Mouse (Mus musculus) embryonic facial prominence, embryonic 11.5 days (tissue): Measurements from ENCODE around the gene Clic4. TPM values are rescaled to one million over a fixed set of nuclear protein-coding genes. Genes with fewer than 3 reads are reported as not detected.
A peak's percentile ranks its signal among the peaks of the same experiment; 100 is the strongest.
"Not testable (repeated sequence)": the region's sequence is repeated elsewhere in the genome, so short reads cannot be mapped to it uniquely, and the experiment has no call there.

Experiments used
- ATAC-seq: fragments of 200-750 bp; cut with Nextera tagmentation; replicated peaks from 2 replicates; pipeline ENCODE4 v1.8.0; 2017; ENCODE audit warnings: low read depth; ENCODE audit not compliant: insufficient number of reproducible peaks, low FRiP score, low TSS enrichment
- DNase-seq: peaks from one replicate; pipeline ENCODE4 v3.0.0-alpha.2; 2015; ENCODE audit warnings: low spot score
- H3K27ac ChIP-seq: fragments of 300-500 bp; sonication (generic); replicated peaks from 2 replicates; pipeline ENCODE4 v1.5.1; 2014; ENCODE audit warnings: mild to moderate bottlenecking, low read depth, low read length, control low read depth
- H3K27me3 ChIP-seq: fragments of 300-500 bp; sonication (generic); 2 replicates; pipeline ENCODE4 v1.6.1; 2014; ENCODE audit warnings: mild to moderate bottlenecking, low read length, moderate library complexity, mixed read lengths; ENCODE audit not compliant: control insufficient read depth, insufficient read depth
- H3K36me3 ChIP-seq: fragments of 300-500 bp; sonication (generic); replicated peaks from 2 replicates; pipeline ENCODE4 v1.6.1; 2014; ENCODE audit warnings: low read depth, mild to moderate bottlenecking, low read length, moderate library complexity, mixed read lengths; ENCODE audit not compliant: control insufficient read depth, insufficient read depth
- H3K4me1 ChIP-seq: fragments of 300-500 bp; sonication (generic); 2 replicates; pipeline ENCODE4 v1.6.1; 2014; ENCODE audit warnings: low read length, mixed read lengths; ENCODE audit not compliant: control insufficient read depth, insufficient read depth
- H3K4me2 ChIP-seq: fragments of 300-500 bp; sonication (generic); 2 replicates; pipeline ENCODE4 v1.6.1; 2014; ENCODE audit warnings: low read depth, mild to moderate bottlenecking, control low read depth, low read length, moderate library complexity
- H3K4me3 ChIP-seq: fragments of 300-500 bp; sonication (generic); 2 replicates; pipeline ENCODE4 v1.5.1; 2014; ENCODE audit warnings: low read depth, low read length, control low read depth
- H3K9ac ChIP-seq: fragments of 300-500 bp; sonication (generic); replicated peaks from 2 replicates; pipeline ENCODE4 v1.6.1; 2014; ENCODE audit warnings: mild to moderate bottlenecking, control low read depth, low read length
- H3K9me3 ChIP-seq: fragments of 300-500 bp; sonication (generic); replicated peaks from 2 replicates; pipeline ENCODE4 v1.6.1; 2016; ENCODE audit warnings: mild to moderate bottlenecking, low read length, inconsistent platforms, mixed read lengths; ENCODE audit not compliant: control insufficient read depth
- WGBS: fragments of 180-500 bp; shearing (Covaris S2); extraction: QIAGEN DNeasy Blood & Tissue Kit; methylation state at CpG from one replicate; pipeline ENCODE4 v1.1.7; 2014; 5-methylcytosine and 5-hydroxymethylcytosine counted together
- polyA plus RNA-seq: library from polyadenylated mRNA; unstranded; fragments of >200 nt; fragmentation: Nextera tagmentation; extraction: Ambion mirVana; gene quantifications from 2 replicates; pipeline ENCODE4 v1.2.1, GENCODE M21; 2014

The Clic4 gene
- polyA plus RNA-seq, 1 experiment from 2014 or later, result 156 TPM

- Histone ChIP-seq H3K4me2 (no peak overlapping the region), H3K9ac (no peak overlapping the region), H3K4me3 (no peak overlapping the region), H3K27me3 (no peaks in the 10 kb centered on the region; the same call in 1 of the 2 replicates), H3K9me3 (no peaks in the 10 kb centered on the region), H3K36me3 (no peaks in the 10 kb centered on the region), H3K4me1 (no peaks in the 10 kb centered on the region; the same call in 1 of the 2 replicates), H3K27ac (no peak overlapping the region)
- 77% methylated on average over 12 of the region's 12 CpGs for WGBS
- ATAC-seq, result no peak
- no peak for DNase-seq
These were observed 83.1 kb downstream of the Clic4 start for GRCm38 (mm10) chr4:135189452-135190008.

- not testable (repeated sequence) for H3K4me3 ChIP-seq, H3K27ac ChIP-seq, H3K9ac ChIP-seq, ATAC-seq, H3K4me1 ChIP-seq, DNase-seq, H3K9me3 ChIP-seq, H3K4me2 ChIP-seq, H3K27me3 ChIP-seq, H3K36me3 ChIP-seq
- WGBS, result 95% methylated on average over 5 of the region's 13 CpGs
These were observed 88.3 kb downstream of the Clic4 start for GRCm38 (mm10) chr4:135184277-135184676.

DNA sequence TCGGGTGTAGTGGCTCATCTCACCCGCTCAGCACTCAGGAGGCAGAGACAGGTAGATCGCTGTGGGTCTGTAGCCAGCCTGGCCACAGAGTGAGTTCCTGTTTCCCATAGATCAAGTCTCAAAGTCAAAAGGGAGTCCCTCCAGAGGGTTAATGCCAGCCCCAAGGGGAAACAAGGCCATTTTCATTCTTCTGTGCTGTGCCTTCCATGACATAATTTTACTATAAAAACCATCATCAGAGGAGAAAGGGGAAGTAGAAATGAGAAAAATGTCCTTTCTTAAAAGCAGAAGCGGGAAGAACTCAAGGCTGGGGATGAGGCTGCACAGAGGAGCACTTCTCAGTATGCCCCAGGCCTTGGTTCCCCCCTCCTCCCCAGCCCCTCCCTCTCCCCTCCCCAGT, 90.8 kb downstream of the Clic4 start:
- WGBS, result 87% methylated on average over 4 of the region's 4 CpGs
- no peak overlapping the region for H3K4me3 ChIP-seq
- DNase-seq (no peak), ATAC-seq (no peak)
- no peaks in the 10 kb centered on the region for H3K27me3 ChIP-seq
- H3K9me3 ChIP-seq, result no peaks in the 10 kb centered on the region
- H3K9ac ChIP-seq, result no peak overlapping the region
- no peak overlapping the region for H3K27ac ChIP-seq
- H3K4me2 ChIP-seq, result no peak overlapping the region
- H3K4me1 ChIP-seq, result no peaks in the 10 kb centered on the region; the same call in 1 of the 2 replicates
- no peaks in the 10 kb centered on the region for H3K36me3 ChIP-seq

DNA sequence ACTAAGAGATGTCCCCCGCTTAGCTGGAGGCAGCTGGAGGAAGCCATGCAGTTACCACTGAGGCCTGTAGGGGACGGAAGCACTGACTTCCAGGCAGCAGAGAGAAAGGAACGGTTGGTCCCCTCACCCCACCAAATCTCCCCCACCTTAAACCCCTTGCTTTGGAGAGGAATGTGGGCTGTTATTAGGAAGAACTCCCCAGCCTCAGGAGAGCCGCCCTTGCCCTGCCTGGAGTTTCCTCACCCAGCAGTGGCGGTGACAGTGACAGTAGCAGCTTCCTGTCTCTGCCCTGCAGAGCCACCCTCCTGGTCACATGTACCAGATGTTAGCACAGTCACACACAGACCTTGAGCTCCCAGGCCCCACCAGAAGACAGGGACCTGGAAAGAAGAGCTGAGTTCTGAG, 93.5 kb downstream of the Clic4 start:
- H3K4me2 ChIP-seq, result no peak overlapping the region
- ATAC-seq, result no peak
- H3K4me3 ChIP-seq, result no peak overlapping the region
- H3K4me1 ChIP-seq, result peaks cover 4% of the 10 kb centered on the region
- no peak overlapping the region for H3K9ac ChIP-seq
- no peak overlapping the region for H3K27ac ChIP-seq
- no peak for DNase-seq
- H3K36me3 ChIP-seq, result no peaks in the 10 kb centered on the region
- peaks cover 11% of the 10 kb centered on the region for H3K27me3 ChIP-seq
- WGBS, result 24% methylated on average over 5 of the region's 5 CpGs
- H3K9me3 ChIP-seq, result no peaks in the 10 kb centered on the region

DNA sequence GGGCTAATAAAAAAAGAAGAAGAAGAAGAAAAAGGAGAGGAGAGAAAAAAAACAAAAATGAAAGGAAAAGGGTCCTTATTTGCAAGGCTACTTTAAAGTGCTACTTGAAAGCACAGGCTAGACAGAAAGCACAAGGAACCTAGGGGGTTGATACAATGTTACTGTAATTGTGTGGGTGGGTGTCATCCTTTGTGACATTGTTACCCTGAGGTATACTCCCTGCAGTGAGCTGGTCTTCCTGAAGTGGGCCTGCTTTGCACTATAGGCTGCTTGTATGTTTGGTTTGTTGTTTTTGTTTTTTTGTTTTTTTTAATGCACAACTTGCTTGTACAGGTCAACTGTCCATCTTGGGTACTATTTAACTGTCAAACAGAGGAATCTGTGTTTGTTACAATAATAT, 95.0 kb downstream of the Clic4 start:
- Histone ChIP-seq H3K4me2 (no peak overlapping the region), H3K27me3 (peaks cover 11% of the 10 kb centered on the region), H3K4me3 (no peak overlapping the region), H3K36me3 (no peaks in the 10 kb centered on the region), H3K4me1 (peaks cover 9% of the 10 kb centered on the region), H3K9me3 (no peaks in the 10 kb centered on the region), H3K9ac (no peak overlapping the region), H3K27ac (no peak overlapping the region)
- DNase-seq (no peak), ATAC-seq (no peak)

DNA sequence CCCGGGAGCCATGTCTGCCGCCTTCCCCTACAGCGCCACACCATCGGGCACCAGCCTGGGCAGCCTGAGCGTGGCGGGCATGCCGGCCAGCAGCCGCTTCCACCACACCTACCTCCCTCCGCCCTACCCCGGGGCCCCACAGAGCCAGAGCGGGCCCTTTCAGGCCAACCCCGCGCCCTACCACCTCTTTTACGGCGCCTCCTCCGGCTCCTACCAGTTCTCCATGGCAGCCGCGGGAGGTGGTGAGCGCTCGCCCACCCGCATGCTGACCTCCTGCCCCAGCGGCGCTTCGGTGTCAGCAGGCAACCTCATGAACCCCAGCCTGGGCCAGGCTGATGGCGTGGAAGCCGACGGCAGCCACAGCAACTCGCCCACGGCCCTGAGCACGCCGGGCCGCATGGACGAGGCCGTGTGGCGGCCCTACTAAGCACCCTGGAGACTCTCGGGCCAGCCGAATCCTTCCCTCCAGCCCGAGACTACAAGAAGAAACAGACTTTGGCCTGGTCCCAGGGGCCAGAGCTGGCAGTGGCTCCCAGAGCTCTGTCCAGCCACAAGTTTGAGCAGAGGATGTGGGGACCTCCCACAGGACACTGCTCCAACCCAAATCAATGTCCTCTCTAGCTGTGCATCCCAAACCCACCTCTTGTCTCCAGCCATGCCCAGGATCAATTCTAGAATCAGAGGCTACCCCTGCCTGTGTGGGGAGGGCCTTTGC, 97.1 kb downstream of the Clic4 start:
- Histone ChIP-seq H3K36me3 (no peaks in the 10 kb centered on the region), H3K9ac (peak overlapping the region; percentile 54), H3K9me3 (no peaks in the 10 kb centered on the region), H3K4me1 (peaks cover 9% of the 10 kb centered on the region), H3K27me3 (peaks cover 11% of the 10 kb centered on the region), H3K4me2 (peak overlapping the region; percentile 44), H3K27ac (no peak overlapping the region), H3K4me3 (peak overlapping the region; percentile 21; the same call in 1 of the 2 replicates)
- ATAC-seq (no peak), DNase-seq (no peak)
- 4% methylated on average over 38 of the region's 38 CpGs for whole genome bisulfite sequencing

DNA sequence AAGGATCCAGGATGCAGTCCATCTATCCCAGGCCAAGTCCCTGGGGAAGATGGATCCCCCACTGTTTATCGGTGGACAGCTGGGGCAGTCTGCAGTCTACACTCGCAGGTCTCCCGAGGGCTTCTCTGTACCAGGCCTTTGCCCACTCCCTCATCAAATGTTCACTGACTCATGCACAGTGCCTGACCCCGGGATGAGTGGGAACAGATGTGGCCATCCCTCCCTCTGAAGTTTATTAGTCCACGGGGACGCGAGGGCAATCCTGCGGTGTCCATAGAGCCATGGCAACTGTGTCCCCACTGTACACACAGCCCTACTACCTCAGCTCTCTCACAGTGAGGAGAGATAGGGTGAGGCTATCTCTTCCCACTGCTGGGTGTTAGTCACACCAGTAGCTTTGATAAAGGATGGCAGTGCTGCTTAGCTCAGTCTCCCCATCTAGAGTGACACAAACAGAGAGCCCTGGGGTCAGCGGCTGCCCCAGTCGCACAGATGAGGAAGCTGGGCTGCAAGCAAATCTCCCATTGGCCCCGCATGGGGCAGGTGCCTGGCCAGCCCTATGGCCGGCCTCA, 101.2 kb downstream of the Clic4 start:
- H3K9me3 ChIP-seq, result no peaks in the 10 kb centered on the region
- peaks cover 27% of the 10 kb centered on the region for H3K4me1 ChIP-seq
- no peak overlapping the region for H3K9ac ChIP-seq
- no peaks in the 10 kb centered on the region for H3K36me3 ChIP-seq
- H3K4me3 ChIP-seq, result no peak overlapping the region
- H3K27ac ChIP-seq, result no peak overlapping the region
- peak; percentile 30 for DNase-seq
- no peak overlapping the region for H3K4me2 ChIP-seq
- 34% methylated on average over 12 of the region's 12 CpGs for WGBS
- peaks cover 21% of the 10 kb centered on the region for H3K27me3 ChIP-seq
- 0 out of 2 replicates have a peak, but pooled peaks have one; percentile 20 for ATAC-seq

DNA sequence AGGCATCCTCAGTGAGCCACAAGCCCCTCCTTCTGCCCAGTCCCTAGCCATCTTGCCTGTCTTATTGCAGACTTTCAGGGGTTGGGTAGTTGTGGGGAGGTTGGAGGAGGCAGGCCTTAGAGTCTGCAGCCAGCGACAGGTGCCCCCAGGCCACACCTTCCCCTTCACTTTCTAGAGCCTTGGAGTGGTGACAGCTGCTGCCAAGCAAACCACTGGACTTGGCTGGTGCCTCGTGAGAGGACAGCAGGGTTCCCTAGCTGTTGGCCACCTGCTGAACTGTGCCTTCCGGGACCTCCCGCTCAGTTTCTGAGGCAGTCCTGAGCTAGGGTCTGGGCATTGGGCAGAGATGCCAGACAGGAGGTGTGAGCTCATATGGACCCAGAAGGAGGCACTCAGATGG, 103.1 kb downstream of the Clic4 start:
- peaks cover 9% of the 10 kb centered on the region; the same call in 1 of the 2 replicates for H3K27me3 ChIP-seq
- H3K4me2 ChIP-seq, result no peak overlapping the region
- no peak overlapping the region for H3K27ac ChIP-seq
- WGBS, result 56% methylated on average over 4 of the region's 4 CpGs
- H3K4me1 ChIP-seq, result peaks cover 23% of the 10 kb centered on the region
- no peaks in the 10 kb centered on the region for H3K9me3 ChIP-seq
- no peaks in the 10 kb centered on the region for H3K36me3 ChIP-seq
- ATAC-seq, result no peak
- no peak for DNase-seq
- H3K4me3 ChIP-seq, result no peak overlapping the region
- H3K9ac ChIP-seq, result no peak overlapping the region
